Comparison of ENCODE assay signal across 28 mouse cellular contexts in the genomic region with DNA sequence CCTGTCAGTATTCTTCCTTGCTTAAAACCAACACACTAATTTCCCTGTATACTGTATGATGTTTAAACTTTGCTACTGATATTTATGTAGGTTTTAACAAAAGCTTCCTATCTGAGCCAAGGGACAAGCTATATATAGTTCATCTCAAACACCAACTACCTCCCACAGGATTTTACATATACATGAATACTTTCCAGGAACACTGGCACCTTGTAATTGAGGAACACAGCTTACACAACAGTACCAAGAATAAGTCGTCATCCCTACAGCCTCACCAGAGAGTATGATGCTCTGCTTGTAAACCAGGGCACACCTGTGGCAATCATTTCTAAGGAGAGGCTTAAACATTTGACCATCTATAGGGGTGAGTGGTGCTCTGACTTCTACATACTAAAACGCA. TPM values are rescaled to one million over a fixed set of nuclear protein-coding genes. Genes with fewer than 3 reads are reported as not detected.
"Had no signal": no experiment of that assay in that cellular context is flagged by ENCODE, and none has a peak within 500 bp of the region (broad histone marks: within the 10 kb centered on the region; RNA-seq: fewer than 3 reads in every experiment).

No protein-coding gene starts in this region.

- ATAC-seq: forebrain, embryonic 16.5 days; hindbrain, postnatal 0 days; intestine, embryonic 15.5 days; intestine, postnatal 0 days had no signal

- H3K27me3 ChIP-seq: heart, embryonic 15.5 days; hindbrain, embryonic 13.5 days; hindbrain, embryonic 15.5 days; intestine, embryonic 15.5 days; limb, embryonic 13.5 days; limb, embryonic 15.5 days had no signal

- DNase-seq: gastrocnemius, adult 2 months; gastrocnemius, postnatal 10 days; gastrocnemius, postnatal 25 days; heart, adult 18-20 months; heart, postnatal 14 days; heart, postnatal 36 days; kidney, adult 18-20 months; kidney, adult 8-10 months; kidney, postnatal 10 days; kidney, postnatal 25 days; kidney, postnatal 4 days; left cerebral cortex, postnatal 4 days had no signal

- H3K9ac ChIP-seq: limb, embryonic 15.5 days had no signal

- H3K27ac ChIP-seq: gastrocnemius, adult 2 months; heart, embryonic 13.5 days; heart, embryonic 15.5 days; hindbrain, embryonic 13.5 days; hindbrain, embryonic 15.5 days; hindbrain, postnatal 0 days; intestine, embryonic 15.5 days; left cerebral cortex, adult 2 months; limb, embryonic 13.5 days; limb, embryonic 15.5 days; liver, embryonic 14.5 days had no signal

- H3K9me3 ChIP-seq: heart, embryonic 13.5 days; heart, embryonic 15.5 days; hindbrain, embryonic 13.5 days; hindbrain, embryonic 15.5 days; intestine, embryonic 15.5 days; limb, embryonic 13.5 days; limb, embryonic 15.5 days had no signal

RNA-seq across cellular contexts. Expression of a gene that starts 7.6 kb away (rescaled TPM):
- total RNA-seq: gastrocnemius, postnatal 25 days; gastrocnemius, postnatal 4 days; heart, postnatal 36 days had no signal
- polyA plus RNA-seq: intestine, postnatal 0 days had no signal

RNA-seq across cellular contexts. Expression of a gene that starts 27.8 kb away (rescaled TPM):
- total RNA-seq: hindbrain, postnatal 0 days; layer of hippocampus, adult 2 months; layer of hippocampus, postnatal 25 days; left cerebral cortex, adult 2 months; left cerebral cortex, postnatal 10 days had no signal
